Mouse (Mus musculus) liver, postnatal 0 days (tissue): ENCODE data around the gene Trf.

Experiments used
- CTCF ChIP-seq: sonication (generic); IDR thresholded peaks from 2 replicates; pipeline ENCODE4 v1.5.1; 2016; ENCODE audit warnings: antibody characterized with exemption, low read depth
- EP300 ChIP-seq: IDR thresholded peaks from 2 replicates; pipeline ENCODE4 v1.6.1; 2016; ENCODE audit warnings: antibody characterized with exemption, low read depth, mild to moderate bottlenecking

- TF ChIP-seq EP300 (no peak), CTCF (no peak)
Measured at GRCm38 (mm10) chr9:103252906-103253305, 22.7 kb upstream of the Trf start.
